Mouse (Mus musculus) heart, embryonic 16.5 days (tissue): ENCODE results near the gene Olfr1414. TPM values are rescaled to one million over a fixed set of nuclear protein-coding genes. Genes with fewer than 3 reads are reported as not detected.
"Not testable (repeated sequence)": the region's sequence is repeated elsewhere in the genome, so short reads cannot be mapped to it uniquely, and the experiment has no call there.

ENCODE experiments used
- ATAC-seq: fragments of 200-750 bp; cut with Nextera tagmentation; replicated peaks from 2 replicates; pipeline ENCODE4 v1.8.0; 2017; ENCODE audit warnings: moderate number of reproducible peaks; ENCODE audit not compliant: insufficient read depth, low FRiP score; ENCODE audit errors: extremely low read depth
- H3K27ac ChIP-seq: fragments of 300-500 bp; sonication (generic); 2 replicates; pipeline ENCODE4 v1.5.1; 2014; ENCODE audit warnings: mild to moderate bottlenecking, low read length, control low read depth, moderate library complexity
- H3K27me3 ChIP-seq: fragments of 300-500 bp; sonication (generic); 2 replicates; pipeline ENCODE4 v1.6.1; 2014; ENCODE audit warnings: low read length, mixed read lengths; ENCODE audit not compliant: control insufficient read depth, insufficient read depth
- H3K36me3 ChIP-seq: fragments of 300-500 bp; sonication (generic); 2 replicates; pipeline ENCODE4 v1.6.1; 2014; ENCODE audit not compliant: control insufficient read depth, insufficient read depth
- H3K4me1 ChIP-seq: fragments of 300-500 bp; sonication (generic); 2 replicates; pipeline ENCODE4 v1.6.1; 2014; ENCODE audit warnings: low read length, mixed read lengths; ENCODE audit not compliant: control insufficient read depth, insufficient read depth
- H3K4me2 ChIP-seq: fragments of 300-500 bp; sonication (generic); 2 replicates; pipeline ENCODE4 v1.6.1; 2014; ENCODE audit warnings: low read depth, mild to moderate bottlenecking, control low read depth, low read length
- H3K4me3 ChIP-seq: fragments of 300-500 bp; sonication (generic); 2 replicates; pipeline ENCODE4 v1.5.1; 2014; ENCODE audit warnings: mild to moderate bottlenecking, control low read depth, low read length
- H3K9ac ChIP-seq: fragments of 300-500 bp; sonication (generic); 2 replicates; pipeline ENCODE4 v1.6.1; 2014; ENCODE audit warnings: low read length, control low read depth
- H3K9me3 ChIP-seq: fragments of 300-500 bp; sonication (generic); replicated peaks from 2 replicates; pipeline ENCODE4 v1.6.1; 2016; ENCODE audit warnings: low read length; ENCODE audit not compliant: control insufficient read depth
- WGBS: fragments of 180-500 bp; shearing (Covaris S2); extraction: QIAGEN DNeasy Blood & Tissue Kit; methylation state at CpG from one replicate; pipeline ENCODE4 v1.1.7; 2014; 5-methylcytosine and 5-hydroxymethylcytosine counted together
- polyA plus RNA-seq: library from polyadenylated mRNA; unstranded; fragments of >200 nt; fragmentation: Nextera tagmentation; extraction: Ambion mirVana; gene quantifications from 2 replicates; pipeline ENCODE4 v1.2.1, GENCODE M21; 2015

Gene Olfr1414
- polyA plus RNA-seq: not detected in 2 replicates

GRCm38 (mm10) chr1:92518561-92518960, at the start of gene Olfr1414:
Olfr1414 (minus strand) TSS chr1:92518661.
- Histone ChIP-seq H3K4me3 (no peak within 1 kb of the TSS), H3K9me3 (no peaks in the 10 kb centered on the region), H3K27me3 (no peaks in the 10 kb centered on the region), H3K4me1 (no peaks in the 10 kb centered on the region), H3K36me3 (no peaks in the 10 kb centered on the region), H3K27ac (no peak within 1 kb of the TSS), H3K4me2 (no peak within 1 kb of the TSS), H3K9ac (no peak within 1 kb of the TSS)
- no peak for ATAC-seq
- 75% methylated on average over 3 of the region's 3 CpGs for WGBS

GRCm38 (mm10) chr1:92545929-92546328, 27.5 kb upstream of the Olfr1414 start:
- H3K27me3 ChIP-seq: no peaks in the 10 kb centered on the region
- ATAC-seq: no peak

GRCm38 (mm10) chr1:92539071-92539470, 20.6 kb upstream of the Olfr1414 start:
- no peak overlapping the region for H3K27ac ChIP-seq
- no peaks in the 10 kb centered on the region for H3K4me1 ChIP-seq
- no peak overlapping the region for H3K4me3 ChIP-seq
- no peaks in the 10 kb centered on the region for H3K36me3 ChIP-seq
- no peak overlapping the region for H3K4me2 ChIP-seq
- 32% methylated on average over 2 of the region's 2 CpGs for WGBS
- H3K9me3 ChIP-seq: no peaks in the 10 kb centered on the region
- ATAC-seq: no peak
- no peaks in the 10 kb centered on the region for H3K27me3 ChIP-seq
- no peak overlapping the region for H3K9ac ChIP-seq

More at GRCm38 (mm10) chr1:92545929-92546328, 27.5 kb upstream of the Olfr1414 start:
- no peak overlapping the region for H3K9ac ChIP-seq
- no peaks in the 10 kb centered on the region for H3K36me3 ChIP-seq
- H3K27ac ChIP-seq: no peak overlapping the region
- 78% methylated on average over 2 of the region's 2 CpGs for WGBS
- no peak overlapping the region for H3K4me3 ChIP-seq
- H3K9me3 ChIP-seq: no peaks in the 10 kb centered on the region
- H3K4me2 ChIP-seq: no peak overlapping the region
- H3K4me1 ChIP-seq: no peaks in the 10 kb centered on the region

- no peak overlapping the region for H3K27ac ChIP-seq
- no peak for ATAC-seq
- H3K9ac ChIP-seq: no peak overlapping the region
- H3K27me3 ChIP-seq: no peaks in the 10 kb centered on the region
- H3K4me1 ChIP-seq: no peaks in the 10 kb centered on the region
- no peak overlapping the region for H3K4me2 ChIP-seq
- 36% methylated on average over 5 of the region's 5 CpGs for WGBS
- H3K9me3 ChIP-seq: no peaks in the 10 kb centered on the region
- no peaks in the 10 kb centered on the region for H3K36me3 ChIP-seq
- no peak overlapping the region for H3K4me3 ChIP-seq
Measured at GRCm38 (mm10) chr1:92536972-92537371, 18.5 kb upstream of the Olfr1414 start.

GRCm38 (mm10) chr1:92523764-92524163, 5.3 kb upstream of the Olfr1414 start:
- H3K9ac ChIP-seq: no peak overlapping the region
- H3K36me3 ChIP-seq: no peaks in the 10 kb centered on the region
- ATAC-seq: no peak
- 77% methylated on average over 3 of the region's 3 CpGs for WGBS
- H3K4me3 ChIP-seq: no peak overlapping the region
- no peaks in the 10 kb centered on the region for H3K9me3 ChIP-seq
- H3K27ac ChIP-seq: no peak overlapping the region
- H3K4me2 ChIP-seq: no peak overlapping the region
- H3K27me3 ChIP-seq: no peaks in the 10 kb centered on the region
- H3K4me1 ChIP-seq: no peaks in the 10 kb centered on the region

- no peaks in the 10 kb centered on the region for H3K36me3 ChIP-seq
- H3K9me3 ChIP-seq: no peaks in the 10 kb centered on the region
- ATAC-seq: no peak
- H3K4me2 ChIP-seq: no peak overlapping the region
- WGBS: 19% methylated on average over 10 of the region's 10 CpGs
- H3K4me3 ChIP-seq: no peak overlapping the region
- H3K27me3 ChIP-seq: no peaks in the 10 kb centered on the region
- H3K27ac ChIP-seq: no peak overlapping the region
- H3K4me1 ChIP-seq: no peaks in the 10 kb centered on the region
- no peak overlapping the region for H3K9ac ChIP-seq
Measured at GRCm38 (mm10) chr1:92521376-92521775, 2.9 kb upstream of the Olfr1414 start.

- H3K9ac ChIP-seq: no peak overlapping the region
- H3K27me3 ChIP-seq: no peaks in the 10 kb centered on the region
- no peaks in the 10 kb centered on the region for H3K9me3 ChIP-seq
- ATAC-seq: no peak
- WGBS: 63% methylated on average over 6 of the region's 6 CpGs
- H3K27ac ChIP-seq: no peak overlapping the region
- no peak overlapping the region for H3K4me2 ChIP-seq
- no peaks in the 10 kb centered on the region for H3K36me3 ChIP-seq
- no peak overlapping the region for H3K4me3 ChIP-seq
- H3K4me1 ChIP-seq: no peaks in the 10 kb centered on the region
Measured at GRCm38 (mm10) chr1:92519046-92519445, 585 bp upstream of the Olfr1414 start.

- Histone ChIP-seq H3K27ac (no peak overlapping the region), H3K27me3 (no peaks in the 10 kb centered on the region), H3K36me3 (no peaks in the 10 kb centered on the region), H3K4me1 (no peaks in the 10 kb centered on the region), H3K9me3 (no peaks in the 10 kb centered on the region), H3K4me3 (no peak overlapping the region), H3K9ac (no peak overlapping the region), H3K4me2 (no peak overlapping the region)
- no peak for ATAC-seq
- 64% methylated on average over 11 of the region's 11 CpGs for WGBS
Measured at GRCm38 (mm10) chr1:92515390-92515789, 3.1 kb downstream of the Olfr1414 start.

GRCm38 (mm10) chr1:92511646-92512045, 6.8 kb downstream of the Olfr1414 start:
- 77% methylated on average over 4 of the region's 5 CpGs for WGBS
- H3K4me3 ChIP-seq, H3K36me3 ChIP-seq, H3K9ac ChIP-seq, ATAC-seq, H3K27ac ChIP-seq, H3K4me2 ChIP-seq, H3K4me1 ChIP-seq, H3K27me3 ChIP-seq, H3K9me3 ChIP-seq: not testable (repeated sequence)

GRCm38 (mm10) chr1:92496001-92496400, 22.5 kb downstream of the Olfr1414 start, which contains the start of gene Olfr1415:
Olfr1415 (minus strand) TSS chr1:92496101.
- no peaks in the 10 kb centered on the region for H3K4me1 ChIP-seq
- no peak within 1 kb of the TSS for H3K4me3 ChIP-seq
- H3K27ac ChIP-seq: no peak within 1 kb of the TSS
- H3K9ac ChIP-seq: no peak within 1 kb of the TSS
- H3K9me3 ChIP-seq: no peaks in the 10 kb centered on the region
- no peaks in the 10 kb centered on the region for H3K27me3 ChIP-seq
- no peak for ATAC-seq
- no peak within 1 kb of the TSS for H3K4me2 ChIP-seq
- WGBS: 71% methylated on average over 2 of the region's 2 CpGs
- H3K36me3 ChIP-seq: no peaks in the 10 kb centered on the region
